Mouse (Mus musculus) frontal cortex, adult 2 months (tissue): Measurements from ENCODE around the gene Spns3. TPM values are rescaled to one million over a fixed set of nuclear protein-coding genes. Genes with fewer than 3 reads are reported as not detected.
A peak's percentile ranks its signal among the peaks of the same experiment; 100 is the strongest.

ENCODE experiments used
- DNase-seq, 2 experiments: peaks; one replicate each; pipeline ENCODE4 v3.0.0; 2022; ENCODE audit warnings: low spot score in 1 of 2; ENCODE audit errors: extremely low spot score in 1 of 2
- polyA plus RNA-seq: library from polyadenylated mRNA; depleted of rRNA; stranded (reverse); fragments of >200 nt; gene quantifications from 2 replicates; pipeline ENCODE4 v1.2.3, GENCODE M21; 2012; rRNA removed

Gene Spns3
- 0.54 and 0.71 TPM in 2 replicates for polyA plus RNA-seq

DNA sequence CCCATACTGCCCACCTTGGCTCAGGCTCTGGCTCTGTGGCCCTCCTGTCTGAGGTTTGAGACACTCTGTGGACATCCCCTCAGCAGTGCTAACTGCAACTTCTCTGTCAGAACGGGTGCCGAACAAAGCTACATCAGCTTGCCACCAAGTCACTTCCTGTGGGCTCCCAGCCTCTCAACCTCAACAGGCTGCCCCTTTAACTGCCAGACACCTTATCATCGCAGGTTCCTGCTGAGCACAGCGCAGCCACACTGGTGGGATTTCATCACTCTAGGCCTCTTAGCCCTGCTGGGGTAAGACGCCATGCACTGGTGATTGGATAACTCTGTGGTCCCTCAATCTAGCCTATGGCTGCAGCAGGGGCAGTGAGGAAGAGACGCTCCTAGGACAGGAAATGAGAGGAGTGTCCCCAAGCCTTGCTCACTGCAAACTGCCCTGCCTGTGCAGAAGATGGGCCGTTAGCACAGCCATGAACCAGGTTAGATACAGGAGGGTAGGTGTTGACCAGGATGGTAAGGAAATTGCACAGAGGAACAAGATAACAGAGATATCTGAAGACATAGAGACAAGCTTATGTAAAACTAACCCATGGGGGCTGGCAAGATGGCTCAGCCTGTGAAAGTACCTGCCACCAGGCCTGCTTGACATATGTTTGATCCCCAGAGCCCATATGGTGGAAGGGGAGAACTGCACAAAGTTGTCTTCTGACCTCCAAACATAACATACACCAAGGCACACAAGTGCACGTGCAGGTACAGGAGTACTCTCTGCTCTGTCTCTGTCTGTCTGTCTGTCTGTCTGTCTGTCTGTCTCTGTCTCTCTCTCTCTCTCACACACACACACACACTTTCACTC is at the start of gene Spns3:
Spns3 (minus strand) TSS at position 373 of the 855 bp plus-strand sequence.
- DNase-seq, result no peak

DNA sequence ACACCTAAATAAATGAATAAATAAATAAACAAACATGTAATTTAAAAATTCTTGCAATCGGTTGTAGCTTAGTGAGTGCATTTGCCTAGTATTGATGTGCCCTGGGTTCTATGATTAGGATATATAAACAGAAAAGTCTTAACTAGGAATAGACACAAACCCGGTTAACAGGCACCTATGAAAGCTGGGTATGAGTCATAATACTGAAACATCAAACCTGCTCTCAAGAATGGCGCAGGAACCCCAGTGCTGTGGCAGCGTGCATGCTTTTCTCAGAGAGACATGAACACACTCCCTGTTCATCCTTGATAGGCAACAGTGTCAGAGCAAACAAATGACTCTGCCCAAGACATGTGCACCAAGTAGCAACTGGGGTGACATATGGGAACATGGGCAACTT is 47.5 kb upstream of the Spns3 start:
- DNase-seq, result no peak

DNA sequence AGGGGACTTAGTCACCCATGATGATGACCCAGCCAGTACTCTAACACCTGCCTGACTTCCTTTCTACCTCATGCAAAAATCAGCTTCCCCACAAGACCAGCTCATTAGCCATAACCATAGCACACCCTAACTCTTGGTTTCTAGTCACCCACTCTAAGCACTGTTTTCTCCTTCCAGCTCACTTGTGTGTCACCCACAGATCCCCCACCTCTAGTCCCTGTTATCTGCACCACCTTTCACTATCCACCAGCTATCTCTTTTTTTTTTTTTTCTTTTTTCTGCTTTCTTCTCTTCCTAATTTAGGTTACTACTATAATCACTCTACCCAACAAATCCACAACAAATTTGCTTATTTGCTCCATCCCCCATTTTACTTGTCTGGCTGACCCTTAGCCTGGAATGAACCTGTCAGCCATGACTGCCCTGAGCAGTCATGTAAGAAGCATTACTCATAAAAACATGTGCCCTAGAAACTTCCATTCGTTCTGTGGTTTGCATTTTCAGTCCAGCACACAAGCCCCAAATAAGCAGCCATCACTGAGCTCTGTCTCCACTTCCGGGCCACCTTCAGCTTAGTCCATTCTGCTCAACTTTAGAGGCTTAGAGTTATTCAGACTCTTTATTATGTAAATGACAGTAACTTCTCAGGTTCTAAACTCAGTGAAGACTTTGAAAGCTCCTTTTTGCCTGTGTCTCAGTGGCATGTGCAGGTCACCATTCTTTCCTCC is 44.9 kb upstream of the Spns3 start:
- DNase-seq, result no peak

DNA sequence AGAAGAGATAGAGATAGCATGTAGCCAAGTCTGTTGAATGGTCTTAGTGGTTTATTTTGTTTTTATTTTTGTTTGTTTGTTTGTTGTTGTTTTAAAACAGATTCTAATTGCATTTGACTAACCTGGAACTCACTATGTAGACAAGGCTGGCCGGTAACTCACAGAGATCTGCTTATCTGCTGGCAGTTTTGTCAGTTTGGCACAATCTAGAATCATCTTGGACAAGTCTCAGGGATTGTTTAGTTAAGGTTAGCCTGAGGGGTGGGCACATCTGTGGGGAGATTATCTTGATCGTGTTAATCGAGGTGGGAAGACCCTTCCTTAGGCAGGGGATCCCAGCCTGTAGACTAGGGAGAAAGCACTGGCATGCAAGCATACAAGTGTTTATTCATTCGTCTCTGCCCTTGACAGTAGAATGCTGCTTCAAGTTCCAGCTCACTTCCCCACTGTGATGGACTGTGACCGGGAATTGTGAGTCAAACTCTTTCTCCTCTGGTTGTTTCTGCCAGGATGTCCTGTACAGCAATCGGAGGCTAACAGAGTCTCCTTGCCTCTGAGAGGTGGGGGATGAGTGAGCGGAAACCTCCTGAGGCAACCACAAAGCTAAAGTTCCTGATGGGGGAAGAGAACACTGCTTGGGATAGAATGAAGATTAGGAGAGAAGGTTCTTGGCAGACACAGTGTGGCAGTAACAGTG is 37.4 kb upstream of the Spns3 start:
- no peak for DNase-seq

DNA sequence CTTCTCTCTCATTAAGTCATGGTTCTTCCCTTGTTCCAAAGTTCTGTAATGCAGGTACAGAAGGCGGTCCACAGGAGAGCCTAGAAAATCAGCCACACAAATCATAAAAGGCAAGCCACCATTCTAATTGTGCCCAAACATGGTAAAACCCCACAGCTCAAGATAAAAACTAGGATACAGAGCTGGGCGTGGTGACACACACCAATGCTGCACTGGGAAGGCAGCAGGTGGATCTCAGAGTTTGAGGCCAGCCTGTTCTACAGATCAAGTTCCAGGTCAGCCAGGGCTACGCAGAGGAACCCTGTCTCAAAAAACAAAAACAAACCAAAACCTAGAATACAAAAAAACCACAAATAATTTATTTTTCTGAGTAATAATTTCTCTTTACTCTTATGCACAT is 36.3 kb upstream of the Spns3 start:
- no peak for DNase-seq

DNA sequence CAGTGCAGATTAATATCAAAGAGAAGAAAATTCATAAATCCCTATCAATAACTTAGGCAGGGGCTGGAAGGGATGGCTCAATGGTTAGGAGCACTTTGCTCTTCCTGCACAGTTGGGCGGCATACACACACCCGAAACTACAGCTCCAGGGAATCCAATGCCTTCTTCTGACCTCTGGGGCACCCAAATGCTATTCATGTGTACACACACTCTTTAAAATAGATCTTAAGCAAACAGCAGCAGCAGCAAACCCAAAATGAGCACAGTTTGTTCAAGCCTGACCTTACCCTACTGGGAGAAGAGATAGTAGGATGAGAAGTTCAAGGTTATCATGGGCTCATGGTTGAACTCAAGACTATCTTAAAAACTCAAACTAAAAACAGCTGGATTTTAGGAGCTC is 32.8 kb upstream of the Spns3 start:
- no peak for DNase-seq

DNA sequence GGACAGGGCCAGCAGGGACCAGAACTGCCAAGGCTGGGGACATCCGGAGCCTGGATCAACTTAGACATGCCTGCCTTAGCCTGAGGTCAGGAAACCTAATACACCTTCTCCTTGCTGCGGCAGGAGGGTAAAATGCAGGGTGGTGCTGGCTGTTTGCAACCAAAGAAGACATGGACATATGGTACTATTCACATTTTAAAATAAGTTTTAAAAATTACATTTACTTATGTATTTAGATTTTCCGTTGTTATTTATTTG is 32.1 kb upstream of the Spns3 start:
- no peak for DNase-seq

DNA sequence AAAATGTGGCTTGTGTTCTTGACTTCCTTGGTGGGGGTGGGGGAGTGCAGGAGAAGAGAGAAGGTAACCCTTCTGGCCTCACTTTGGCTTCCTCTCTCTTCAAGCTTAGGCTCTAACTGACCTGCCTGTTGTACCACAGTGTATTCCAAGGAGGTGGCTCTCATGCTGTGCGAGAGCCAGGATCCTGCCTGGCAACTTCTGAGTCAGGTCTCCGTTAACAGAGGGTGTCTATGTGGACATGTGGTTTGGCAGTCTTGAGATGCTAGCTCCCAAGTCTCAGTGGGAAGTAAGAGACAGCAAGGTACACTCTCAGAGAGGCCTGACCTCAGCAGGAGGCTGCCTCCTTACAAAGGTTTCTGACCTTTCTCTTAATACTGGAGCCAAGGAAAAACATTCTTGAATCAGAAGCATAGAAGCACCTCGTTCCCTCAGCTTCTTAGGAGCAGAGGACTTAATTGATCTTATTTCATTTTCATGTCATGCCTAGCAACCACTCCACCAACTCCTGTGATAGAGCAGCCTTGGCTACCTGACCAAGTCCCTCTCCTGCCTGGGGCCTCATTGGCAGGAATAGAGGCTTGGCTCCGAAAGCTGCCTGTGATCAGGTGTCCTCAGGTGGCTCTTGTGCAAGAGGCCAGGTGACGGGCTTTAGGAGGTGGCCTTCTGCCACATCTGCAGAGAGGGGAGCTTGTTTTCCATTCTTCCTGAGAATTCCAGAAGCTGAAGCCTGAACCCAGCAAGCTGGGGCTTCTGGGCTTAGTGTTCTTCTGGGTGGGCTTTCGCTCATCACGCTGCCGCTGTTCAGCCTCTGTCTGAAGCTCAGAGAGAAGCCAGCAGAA is 31.5 kb upstream of the Spns3 start:
- DNase-seq, result no peak

DNA sequence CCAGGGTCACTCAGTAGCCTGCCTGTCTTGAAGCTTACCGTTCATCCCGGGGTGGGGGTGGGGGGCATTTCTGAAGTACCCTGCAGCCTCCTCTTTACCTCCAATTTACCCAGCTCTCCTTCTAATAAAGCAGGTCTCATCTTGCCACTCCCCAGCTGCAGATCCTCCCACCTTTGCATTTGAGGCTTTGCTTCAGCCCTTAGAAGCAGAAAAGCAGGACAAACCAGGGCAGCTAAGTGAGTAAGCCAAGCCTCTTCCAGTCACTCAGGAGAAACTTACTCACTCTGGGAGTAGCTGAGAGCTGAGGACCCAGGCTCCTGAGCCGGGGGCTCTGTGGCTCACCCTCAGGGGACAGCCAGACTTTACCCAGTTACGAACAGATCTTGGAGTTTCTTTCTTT is 28.2 kb upstream of the Spns3 start:
- DNase-seq, result no peak

DNA sequence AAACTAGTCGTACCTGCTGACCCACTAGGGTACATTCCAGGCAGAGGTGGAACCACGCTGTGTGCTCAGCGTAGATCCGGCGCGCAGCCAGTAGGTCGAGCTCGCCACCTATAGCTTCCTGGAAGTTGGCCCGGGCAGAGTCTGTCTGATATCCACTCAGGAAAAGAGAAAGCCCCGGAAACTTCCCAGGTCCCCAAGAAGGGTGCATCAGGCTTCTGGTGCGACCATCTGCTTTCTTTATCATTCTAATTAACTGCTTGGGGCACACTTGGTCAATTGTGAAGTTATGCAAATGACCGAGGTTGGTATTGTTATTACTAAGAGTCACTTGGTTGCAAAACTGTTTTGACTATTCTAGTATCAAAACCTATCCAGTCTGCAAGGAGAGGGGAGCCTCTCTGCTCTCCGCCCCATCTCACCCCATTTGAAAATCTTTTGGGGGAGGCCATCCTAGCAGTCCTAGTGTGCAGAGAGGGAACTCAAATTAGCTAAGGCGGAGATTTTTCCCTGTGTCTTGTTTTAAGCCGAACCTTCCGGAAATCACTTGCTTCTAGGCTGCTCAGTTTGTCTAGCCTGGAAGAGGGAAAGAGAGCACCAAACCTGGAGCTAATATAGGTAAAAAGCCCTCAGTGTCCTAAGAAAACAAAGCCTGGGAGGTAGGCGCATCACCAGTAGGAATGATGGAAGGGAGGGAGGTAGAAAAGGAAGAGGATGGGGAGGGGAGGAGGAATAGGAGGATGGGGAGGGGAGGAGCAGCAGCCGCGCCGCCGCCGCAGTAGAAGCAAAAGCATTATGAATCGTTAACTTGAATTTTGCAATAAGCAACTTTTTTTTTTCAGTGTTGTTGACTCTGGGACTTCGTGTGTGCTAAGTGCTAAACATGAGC is 26.4 kb upstream of the Spns3 start:
- peak in 1 of 2 experiments; percentile 26 for DNase-seq

DNA sequence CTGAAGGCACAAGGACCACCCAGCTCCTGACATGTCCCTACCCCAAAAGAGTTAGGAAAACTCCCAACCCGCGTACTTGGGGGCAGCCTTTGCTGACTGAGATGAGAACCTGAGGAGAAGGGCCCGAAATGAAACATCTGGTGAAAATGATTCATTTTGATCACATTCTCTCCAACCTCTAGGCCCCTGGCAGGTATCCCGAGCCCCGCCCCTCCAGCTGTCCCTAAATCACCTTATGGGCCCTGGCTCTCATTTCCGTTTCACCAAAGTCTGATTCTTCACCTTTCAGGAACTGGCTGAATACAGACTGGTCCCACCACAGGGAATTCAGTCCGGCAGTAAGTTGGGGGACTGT is 25.8 kb upstream of the Spns3 start:
- no peak for DNase-seq

DNA sequence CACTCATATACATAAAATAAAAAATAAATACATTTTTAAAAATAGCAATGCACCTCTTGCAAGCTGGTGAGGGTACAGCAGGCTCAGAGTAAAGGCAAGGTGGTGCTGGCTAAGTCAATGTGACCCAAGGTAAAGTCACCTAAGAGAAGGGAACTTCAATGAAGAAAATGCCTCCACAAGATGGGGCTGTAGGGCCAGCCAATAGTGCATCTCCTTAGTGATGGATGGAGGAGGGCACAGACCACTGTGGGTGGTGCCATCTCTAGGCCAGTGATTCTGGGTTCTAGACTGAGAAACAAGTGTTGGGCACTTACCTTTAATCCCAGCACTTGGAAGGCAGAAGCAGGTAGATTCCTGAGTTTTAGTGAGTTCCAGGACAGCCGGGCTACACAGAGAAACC is 23.5 kb upstream of the Spns3 start:
- DNase-seq, result peak in 1 of 2 experiments; percentile 59

DNA sequence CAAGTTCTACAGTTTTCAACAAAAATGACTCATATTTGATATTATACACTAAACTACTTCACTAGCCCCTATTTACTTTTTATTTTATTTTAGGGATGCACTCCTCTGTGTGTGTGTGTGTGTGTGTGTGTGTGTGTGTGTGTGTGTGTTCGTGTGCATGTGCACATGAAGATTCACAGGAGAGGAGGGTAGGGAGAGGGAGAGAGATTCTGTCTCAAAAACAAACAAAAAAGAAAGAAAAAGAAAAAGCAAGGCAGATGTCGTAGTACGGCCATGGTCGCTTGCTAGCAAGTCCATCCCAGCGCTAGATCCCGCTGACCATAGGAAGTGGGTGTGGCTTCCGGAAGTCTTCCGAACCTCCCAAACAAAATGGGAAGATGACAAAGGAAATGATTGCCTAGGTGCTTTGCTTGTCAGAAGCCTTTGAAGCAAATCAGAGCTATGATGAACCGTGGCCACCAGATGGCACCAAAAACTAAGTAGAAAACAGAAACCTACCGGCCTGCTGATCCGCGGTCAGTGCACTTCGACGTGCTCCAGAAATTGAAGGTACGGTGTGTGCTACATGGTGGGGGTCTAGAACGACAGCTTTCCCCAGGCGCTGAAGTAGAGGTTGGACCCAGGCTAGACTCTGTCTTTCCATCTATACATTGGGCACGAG is 20.1 kb upstream of the Spns3 start:
- peak; percentile 52 to 92 for DNase-seq

DNA sequence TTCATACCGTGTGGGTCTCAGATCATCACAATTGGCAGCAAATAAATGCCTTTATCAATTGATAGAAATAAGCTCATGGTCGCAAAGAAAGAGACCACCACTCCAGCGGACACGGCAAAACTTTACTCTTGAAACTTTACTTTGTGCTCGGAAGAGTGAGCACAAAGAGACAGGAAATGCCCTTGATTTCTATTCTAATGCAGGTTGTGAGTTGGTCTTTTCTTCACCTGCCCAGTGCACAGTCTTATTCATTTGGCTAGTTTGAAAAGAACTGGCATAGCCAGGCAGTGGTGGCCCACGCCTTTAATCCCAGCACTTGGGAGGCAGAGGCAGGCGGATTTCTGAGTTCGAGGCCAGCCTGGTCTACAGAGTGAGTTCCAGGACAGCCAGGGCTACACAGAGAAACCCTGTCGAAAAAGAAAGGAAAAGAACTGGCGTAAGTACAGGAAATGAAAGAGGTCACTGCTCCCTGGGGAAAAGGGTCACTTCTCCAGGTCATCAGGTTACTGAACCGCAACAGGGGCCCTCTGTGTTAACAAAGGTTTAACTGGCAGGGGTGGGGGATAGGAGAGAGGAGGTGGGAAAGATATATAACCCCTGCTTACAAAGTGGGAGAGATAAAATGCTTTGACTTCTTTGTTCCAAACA is 19.5 kb upstream of the Spns3 start:
- no peak for DNase-seq

DNA sequence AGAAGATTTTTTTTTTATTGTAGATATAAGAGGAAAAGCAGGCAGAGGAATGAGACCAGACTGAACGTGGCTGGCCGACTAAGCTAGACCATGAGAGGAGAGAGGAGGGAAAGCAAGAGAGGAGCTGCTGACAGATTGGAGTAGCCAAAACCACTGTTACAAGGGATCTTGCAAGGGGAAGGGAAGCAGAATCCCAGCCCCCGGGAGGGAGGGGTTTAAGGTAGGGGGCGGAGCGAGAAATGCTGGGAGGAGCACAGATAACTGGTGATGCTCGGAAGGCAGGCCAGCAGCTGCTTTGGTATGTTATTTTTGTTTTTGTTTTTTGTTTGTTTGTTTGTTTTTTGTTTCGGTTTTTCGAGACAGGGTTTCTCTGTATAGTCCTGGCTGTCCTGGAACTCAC is 18.7 kb upstream of the Spns3 start:
- no peak for DNase-seq

DNA sequence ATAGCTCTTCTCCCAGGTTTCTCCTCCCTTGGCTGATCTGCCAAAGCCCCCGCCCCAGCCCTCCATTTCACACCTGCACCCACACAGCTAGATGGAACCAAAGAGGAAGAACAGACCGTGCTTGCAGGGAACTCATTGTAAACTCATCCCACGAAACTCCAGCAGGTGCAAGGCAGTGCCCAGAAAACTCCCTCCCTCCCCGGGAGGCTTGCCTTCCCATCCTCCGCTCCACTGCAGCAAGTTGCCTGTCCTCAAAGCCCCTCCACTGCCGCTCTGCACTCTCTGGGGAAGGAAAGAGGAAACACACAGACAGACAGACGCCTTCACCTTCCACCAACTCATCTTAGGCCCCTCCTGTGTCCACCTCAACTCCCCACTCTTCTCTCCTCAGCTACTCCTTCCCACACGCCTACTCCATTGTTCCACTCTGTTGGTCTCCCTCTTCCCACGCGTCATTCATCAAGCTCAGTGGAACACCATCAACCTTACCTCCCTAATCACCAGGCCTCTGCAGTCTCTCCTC is 16.6 kb upstream of the Spns3 start:
- DNase-seq, result peak; percentile 58 to 80

DNA sequence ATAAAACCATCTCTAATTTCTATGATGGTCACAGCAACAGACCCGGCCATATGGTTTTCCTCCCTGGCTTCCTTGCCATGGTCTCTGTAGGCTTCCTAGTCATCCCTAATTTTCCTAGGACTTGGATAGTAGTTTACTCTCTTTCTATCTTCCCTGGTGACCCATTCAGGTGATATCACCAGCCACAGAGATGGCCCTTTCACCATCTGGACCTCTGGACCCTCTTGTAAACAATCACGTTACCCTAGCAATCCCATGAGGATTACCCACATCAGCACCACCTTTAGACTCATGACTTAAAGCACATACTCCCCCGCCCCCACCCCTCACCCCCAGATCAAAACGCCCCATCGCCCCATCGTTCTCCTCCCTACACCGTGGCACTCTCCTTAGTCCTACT is 16.0 kb upstream of the Spns3 start:
- no peak for DNase-seq

DNA sequence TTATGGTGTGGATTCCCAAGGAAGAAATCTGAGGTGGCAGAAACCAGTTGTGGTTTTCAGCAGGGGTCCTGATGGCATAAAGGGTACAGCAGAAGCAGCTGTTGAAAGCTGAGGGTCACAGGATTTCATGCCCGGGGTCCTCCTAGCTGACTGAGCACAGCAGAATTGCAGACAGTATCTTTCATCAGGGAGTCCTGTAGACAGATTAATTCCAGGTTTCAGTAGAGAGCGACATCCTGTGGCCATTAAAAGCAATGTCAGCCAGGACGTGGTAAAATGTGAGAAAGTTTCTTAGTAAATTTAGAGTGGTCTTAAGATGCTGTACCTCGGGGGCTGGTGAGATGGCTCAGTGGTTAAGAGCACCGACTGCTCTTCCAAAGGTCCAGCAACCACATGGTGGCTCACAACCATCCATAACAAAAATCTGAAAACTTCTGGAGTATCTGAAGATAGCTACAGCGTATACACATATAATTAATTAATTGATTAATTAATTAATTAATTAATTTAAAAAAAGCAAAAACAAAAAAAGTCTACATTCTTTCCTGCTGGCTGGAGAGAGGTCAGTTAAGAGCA is 14.0 kb upstream of the Spns3 start:
- DNase-seq, result peak in 1 of 2 experiments; percentile 66
